Mouse (Mus musculus) kidney, adult 8-10 months (tissue): Measurements from ENCODE around the gene Clasp2.

Experiments used
- DNase-seq, 2 experiments: peaks; one replicate each; pipeline ENCODE4 v3.0.0; 2022

Clasp2 gene

DNA sequence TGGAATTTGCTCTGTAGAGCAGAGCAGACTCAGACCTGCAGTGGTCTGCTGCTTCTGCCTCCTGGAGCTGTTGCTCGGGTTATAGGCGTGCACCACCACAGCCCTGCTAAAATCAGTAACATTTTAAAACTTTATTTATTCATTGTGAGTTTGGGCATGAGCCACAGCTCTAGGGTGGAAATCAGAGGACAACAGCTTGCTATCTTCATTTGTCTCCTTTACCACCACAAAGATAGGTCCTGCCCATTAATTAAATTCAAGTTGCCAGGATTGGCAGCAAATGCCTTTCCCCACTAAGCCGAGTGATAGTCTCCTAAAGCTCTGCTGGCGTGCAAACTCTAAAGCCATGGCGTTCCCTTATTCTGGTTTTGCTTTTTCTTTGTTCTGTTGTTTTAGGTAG lies 194.4 kb downstream of the Clasp2 start:
- DNase-seq, result no peak

DNA sequence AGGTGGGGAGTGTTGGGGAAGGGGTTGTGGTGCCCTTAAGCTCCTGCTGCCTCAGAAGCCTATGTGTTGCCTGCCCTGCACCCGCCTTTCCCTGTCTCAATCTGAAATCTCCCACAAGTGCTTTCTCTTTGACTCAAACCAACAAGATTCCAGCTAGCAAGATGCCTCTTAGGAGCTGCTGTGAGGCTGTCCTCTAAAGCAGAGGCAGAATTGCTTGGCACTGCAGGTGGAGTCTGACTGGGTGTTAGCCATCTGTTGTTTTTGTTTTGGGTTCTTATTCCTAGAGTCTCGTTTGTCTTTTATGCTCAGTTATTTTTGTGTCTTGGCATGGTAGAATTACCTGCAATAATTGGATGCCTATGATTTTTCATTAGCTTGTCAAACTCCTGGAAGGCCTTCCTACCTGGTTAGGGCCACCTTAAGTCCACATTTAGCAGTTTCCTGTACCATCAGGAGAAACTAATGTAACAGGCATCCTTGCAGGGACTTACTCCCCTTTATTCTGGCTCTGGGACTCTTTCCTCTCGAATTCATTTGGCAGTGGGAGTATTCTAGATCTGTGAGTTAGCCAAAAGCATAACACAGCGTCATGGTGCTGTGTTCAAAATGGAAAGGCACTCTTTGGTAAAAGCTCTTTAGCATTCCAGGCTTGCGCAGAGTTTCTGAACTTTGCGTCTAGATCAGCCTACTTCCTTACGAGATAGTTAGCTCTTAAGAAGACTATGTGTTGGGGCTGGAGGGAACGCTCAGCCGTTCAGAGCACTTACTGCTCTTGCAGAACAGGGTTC lies 198.0 kb downstream of the Clasp2 start:
- no peak for DNase-seq

DNA sequence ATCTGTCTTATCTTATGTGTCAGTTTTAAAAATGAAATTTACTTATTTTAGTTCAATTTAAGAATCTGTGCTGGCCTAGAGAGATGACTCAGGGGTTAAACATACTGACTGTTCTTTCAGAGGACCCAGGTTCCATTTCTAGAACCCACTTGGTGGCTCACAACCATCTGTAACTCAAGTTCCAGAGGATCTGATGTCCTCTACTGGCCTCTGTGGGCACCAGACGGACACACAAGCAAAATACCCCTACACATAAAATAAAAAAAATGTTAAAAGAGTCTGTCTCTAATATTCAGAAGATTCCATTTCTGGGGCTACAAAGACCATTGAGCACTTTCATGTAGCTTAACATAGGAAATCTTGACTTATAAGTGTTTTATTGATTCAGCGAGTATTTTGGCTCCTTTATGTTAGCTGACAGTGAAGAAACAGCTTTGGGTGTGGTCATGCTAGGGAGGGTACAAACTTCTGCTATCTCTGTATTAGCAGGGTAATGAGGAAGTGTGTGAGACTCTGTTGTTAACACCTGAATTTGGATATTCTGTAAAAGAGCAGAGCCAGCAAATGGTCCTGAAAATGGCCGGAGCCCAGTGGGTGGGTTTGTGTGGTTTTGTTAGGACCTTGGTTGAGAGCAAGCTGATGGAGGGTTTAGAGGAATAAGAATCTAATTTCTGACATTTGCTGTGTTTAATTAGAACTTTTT lies 200.0 kb downstream of the Clasp2 start:
- no peak for DNase-seq

DNA sequence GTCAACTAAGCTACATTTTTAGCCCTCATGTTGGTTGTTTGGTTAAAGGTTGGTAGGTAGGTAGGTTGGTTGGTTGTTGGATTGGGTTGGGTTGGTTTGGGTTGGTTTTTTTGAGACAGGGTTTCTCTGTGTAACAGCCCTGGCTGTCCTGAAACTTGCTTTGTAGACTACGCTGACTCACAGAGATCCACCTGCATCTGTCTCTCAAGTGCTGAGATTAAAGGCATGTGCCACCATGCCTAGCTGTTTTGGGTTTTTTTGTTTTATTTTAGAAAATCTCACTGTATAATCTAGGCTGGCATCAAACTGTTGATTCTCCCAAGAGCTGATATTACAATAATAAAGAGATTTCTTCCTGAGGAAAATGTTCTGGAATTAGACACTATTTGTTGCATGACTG lies 202.1 kb downstream of the Clasp2 start:
- DNase-seq, result no peak

DNA sequence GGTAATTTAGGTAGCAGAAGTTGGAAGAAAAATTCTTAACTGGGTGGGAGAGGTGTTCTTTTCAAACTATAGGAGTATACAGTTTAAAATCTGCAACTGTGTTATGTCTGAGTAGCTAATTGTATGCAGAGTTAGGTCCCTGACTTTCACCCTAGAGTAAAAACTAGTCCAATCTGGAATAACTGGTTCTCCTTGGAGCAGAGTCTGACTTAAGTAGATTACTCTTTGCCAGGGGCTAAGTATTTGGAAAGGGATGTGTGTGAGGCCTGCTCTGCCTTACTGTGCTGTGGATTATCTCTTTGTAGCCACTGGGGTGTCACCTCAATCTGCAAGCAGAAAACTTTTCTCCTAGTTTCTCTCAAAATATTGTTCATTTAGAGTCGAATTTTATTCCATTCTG lies 205.9 kb downstream of the Clasp2 start:
- peak in 1 of 2 experiments; percentile 22 for DNase-seq

DNA sequence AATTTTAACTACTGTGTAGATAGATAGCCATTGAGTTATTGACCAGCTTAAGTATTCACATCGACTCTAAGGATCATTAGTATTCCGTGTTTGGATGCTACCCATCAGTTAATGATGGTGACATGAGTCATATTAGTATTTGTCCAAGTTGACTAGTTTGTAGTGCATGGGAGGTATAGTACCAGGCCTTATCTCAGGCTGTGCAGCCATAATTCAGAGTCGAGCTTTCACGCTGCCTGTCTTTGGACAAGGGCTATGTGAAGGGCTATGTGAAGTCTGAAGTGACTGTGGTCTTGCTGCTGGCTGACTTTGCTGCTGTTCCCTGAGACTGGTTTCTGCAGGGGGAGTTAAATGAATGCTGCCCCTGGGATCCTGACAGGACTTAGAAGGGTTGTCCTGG lies 216.5 kb downstream of the Clasp2 start:
- DNase-seq, result no peak

DNA sequence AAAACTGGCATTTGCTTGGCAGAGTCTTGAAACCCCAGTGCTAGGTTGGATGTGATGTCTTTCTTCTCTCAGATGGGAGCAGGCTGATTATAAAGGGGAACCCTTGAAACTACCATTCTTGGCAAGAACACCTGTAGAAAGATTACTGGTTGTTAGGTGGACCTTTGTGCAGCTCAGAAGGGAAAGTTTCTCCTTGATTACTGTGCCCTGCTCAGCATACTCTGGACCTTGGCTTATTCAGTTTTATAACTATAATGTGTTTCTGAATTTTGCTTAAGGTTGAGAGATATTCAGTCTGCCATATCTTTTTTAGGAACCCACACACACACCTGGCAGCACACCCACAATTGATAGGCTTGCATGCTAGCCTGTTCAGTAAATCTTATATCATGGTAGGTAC lies 222.4 kb downstream of the Clasp2 start:
- no peak for DNase-seq

DNA sequence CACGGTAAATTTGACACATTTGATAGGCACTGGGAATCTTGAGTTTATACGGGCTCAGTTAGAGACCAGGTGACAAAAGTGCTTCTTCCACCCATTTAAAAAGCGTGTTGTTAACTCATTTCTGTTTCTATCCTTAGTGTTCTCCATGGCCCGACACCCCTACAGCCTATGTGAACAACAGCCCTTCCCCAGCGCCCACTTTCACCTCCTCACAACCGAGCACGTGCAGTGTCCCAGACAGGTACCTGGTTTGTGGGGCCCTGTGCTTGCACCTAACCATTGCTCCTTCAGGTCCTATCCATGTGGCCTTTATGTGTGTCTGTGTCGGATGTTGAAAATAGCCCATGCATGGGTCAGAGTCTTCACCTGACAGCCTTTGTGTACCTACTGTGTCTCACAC lies 223.1 kb downstream of the Clasp2 start:
- no peak for DNase-seq

DNA sequence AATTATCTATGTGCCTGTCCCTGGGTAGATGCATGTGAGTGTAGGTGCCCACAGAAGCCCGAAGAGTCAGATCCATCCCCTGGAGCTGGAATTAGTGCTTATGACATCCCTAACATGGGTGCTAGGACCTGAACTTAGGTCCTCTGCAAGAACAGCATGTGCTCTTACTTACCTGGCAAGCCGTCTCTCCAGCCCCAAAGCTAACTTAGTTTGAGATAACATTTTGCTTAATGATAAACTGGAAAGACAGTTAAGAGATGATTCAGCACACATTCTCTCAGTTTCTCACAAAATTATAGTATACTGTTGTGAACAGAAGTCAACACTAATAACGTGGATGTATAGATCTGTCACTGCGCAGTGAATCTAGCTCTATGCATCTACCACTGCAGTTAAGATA lies 225.6 kb downstream of the Clasp2 start:
- DNase-seq, result no peak

DNA sequence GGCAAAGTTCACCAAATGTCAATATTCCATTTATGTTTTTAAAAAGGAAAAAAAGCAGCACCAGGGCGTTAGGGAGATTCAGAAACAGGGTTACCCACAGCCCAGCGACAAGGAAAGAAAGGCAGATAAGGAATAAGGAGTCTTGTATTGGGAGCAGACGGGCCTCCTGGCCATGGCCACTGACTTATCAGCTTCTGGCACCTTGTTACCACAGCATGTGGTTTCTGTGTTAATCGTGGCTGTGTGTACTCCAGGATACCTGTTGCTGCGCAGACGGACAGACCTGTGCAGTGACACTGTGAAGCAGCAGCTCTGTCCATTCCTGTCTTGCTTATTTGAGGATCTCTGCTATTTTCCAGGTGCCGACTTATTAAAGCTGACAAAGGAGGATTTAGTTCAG lies 227.7 kb downstream of the Clasp2 start:
- no peak for DNase-seq
